Mouse (Mus musculus): ENCODE data around the gene Il1rapl1.

DNA sequence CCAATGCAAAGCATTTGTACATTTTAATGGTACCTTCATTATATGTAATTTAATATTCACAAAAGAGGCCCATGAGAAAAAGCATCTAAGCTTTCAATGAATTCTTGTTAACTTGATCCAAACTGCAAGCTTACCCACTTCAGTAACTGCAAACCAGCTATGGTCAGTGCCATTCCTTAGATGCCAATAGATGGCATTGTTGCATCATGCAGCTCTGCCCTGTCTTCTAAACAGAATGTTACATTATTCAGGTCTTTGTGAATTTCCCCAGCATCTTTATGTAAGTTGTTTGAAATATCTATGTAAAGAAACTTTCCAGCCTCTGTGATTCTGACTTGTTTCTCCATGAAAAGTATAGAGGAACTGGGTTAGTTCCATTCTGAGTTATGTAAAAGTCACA, 514.5 kb downstream of the Il1rapl1 start:
- TF ChIP-seq GATA1 (IDR thresholded peaks at IDR 0.05; ENCODE audit: borderline replicate concordance, low read length) (no peak), FLI1 (IDR thresholded peaks at IDR 0.05; ENCODE audit: low read length) (no peak)

All from megakaryocyte, embryonic 14.5 days (primary cell).